Mouse (Mus musculus): ENCODE results near the gene Tmem9. TPM values are rescaled to one million over a fixed set of nuclear protein-coding genes. Genes with fewer than 3 reads are reported as not detected.

Tmem9 gene
- polyA plus RNA-seq, 1 experiment from 2014 or later, result 93.3 TPM

- no peak overlapping the region for H3K4me2 ChIP-seq (ENCODE audit: low read depth, low read length)
- no peak overlapping the region for H3K27ac ChIP-seq (replicated peaks; ENCODE audit: low read depth, low read length)
- H3K27me3 ChIP-seq (replicated peaks; ENCODE audit: control insufficient read depth, insufficient read depth, low read length), result no peaks in the 10 kb centered on the region
- no peak overlapping the region for H3K9ac ChIP-seq (ENCODE audit: low read depth, low read length)
- H3K9me3 ChIP-seq (ENCODE audit: control insufficient read depth, low read length), result peaks cover 11% of the 10 kb centered on the region; the same call in 1 of the 2 replicates
- 83% methylated on average over 1 of the region's 1 CpGs for WGBS
- no peak overlapping the region for H3K4me3 ChIP-seq (ENCODE audit: low read depth, low read length)
- H3K4me1 ChIP-seq (ENCODE audit: control insufficient read depth, insufficient read depth, low read length), result no peaks in the 10 kb centered on the region
- DNase-seq (ENCODE audit: low spot score) (no peak), ATAC-seq (ENCODE audit: low read depth) (no peak)
- no peaks in the 10 kb centered on the region for H3K36me3 ChIP-seq (ENCODE audit: control insufficient read depth, insufficient read depth, low read length)
Observed at GRCm38 (mm10) chr1:136081161-136081560, 73.2 kb downstream of the Tmem9 start.

Other genes starting within 250 kb of the Tmem9 start
- gene Phlda3, start 242.0 kb upstream of the Tmem9 start, polyA plus RNA-seq (2014; fragmentation: Nextera tagmentation; extraction: Ambion mirVana), result 80.1 and 90.4 TPM in 2 replicates
- 637 and 738 TPM in 2 replicates for gene Tnni1, start 228.7 kb upstream of the Tmem9 start, polyA plus RNA-seq (2014; fragmentation: Nextera tagmentation; extraction: Ambion mirVana)
- 16.6 and 21.7 TPM in 2 replicates for gene Lad1, start 189.6 kb upstream of the Tmem9 start, polyA plus RNA-seq (2014; fragmentation: Nextera tagmentation; extraction: Ambion mirVana)
- 193 and 213 TPM in 2 replicates for gene Tnnt2, start 171.8 kb upstream of the Tmem9 start, polyA plus RNA-seq (2014; fragmentation: Nextera tagmentation; extraction: Ambion mirVana)
- 15.2 and 20.1 TPM in 2 replicates for gene Pkp1, start 88.9 kb upstream of the Tmem9 start, polyA plus RNA-seq (2014; fragmentation: Nextera tagmentation; extraction: Ambion mirVana)
- gene Igfn1, start 1.8 kb upstream of the Tmem9 start, polyA plus RNA-seq (2014; fragmentation: Nextera tagmentation; extraction: Ambion mirVana), result 0.09 TPM in 1 of 2 replicates, not detected in the other
- gene Ascl5, start 42.7 kb downstream of the Tmem9 start, polyA plus RNA-seq (2014; fragmentation: Nextera tagmentation; extraction: Ambion mirVana), result 0.67 TPM in 1 of 2 replicates, not detected in the other
- gene Cacna1s, start 44.6 kb downstream of the Tmem9 start, polyA plus RNA-seq (2014; fragmentation: Nextera tagmentation; extraction: Ambion mirVana), result 11.2 and 12.1 TPM in 2 replicates
- gene Kif21b, start 123.2 kb downstream of the Tmem9 start, polyA plus RNA-seq (2014; fragmentation: Nextera tagmentation; extraction: Ambion mirVana), result 2.8 and 3.3 TPM in 2 replicates
- gene Mroh3, start 204.7 kb downstream of the Tmem9 start, polyA plus RNA-seq (2014; fragmentation: Nextera tagmentation; extraction: Ambion mirVana), result not detected in 2 replicates
- 8.0 and 10.8 TPM in 2 replicates for gene Inava, start 226.1 kb downstream of the Tmem9 start, polyA plus RNA-seq (2014; fragmentation: Nextera tagmentation; extraction: Ambion mirVana)